15 mouse cellular contexts compared by ENCODE assay signal in the genomic region with DNA sequence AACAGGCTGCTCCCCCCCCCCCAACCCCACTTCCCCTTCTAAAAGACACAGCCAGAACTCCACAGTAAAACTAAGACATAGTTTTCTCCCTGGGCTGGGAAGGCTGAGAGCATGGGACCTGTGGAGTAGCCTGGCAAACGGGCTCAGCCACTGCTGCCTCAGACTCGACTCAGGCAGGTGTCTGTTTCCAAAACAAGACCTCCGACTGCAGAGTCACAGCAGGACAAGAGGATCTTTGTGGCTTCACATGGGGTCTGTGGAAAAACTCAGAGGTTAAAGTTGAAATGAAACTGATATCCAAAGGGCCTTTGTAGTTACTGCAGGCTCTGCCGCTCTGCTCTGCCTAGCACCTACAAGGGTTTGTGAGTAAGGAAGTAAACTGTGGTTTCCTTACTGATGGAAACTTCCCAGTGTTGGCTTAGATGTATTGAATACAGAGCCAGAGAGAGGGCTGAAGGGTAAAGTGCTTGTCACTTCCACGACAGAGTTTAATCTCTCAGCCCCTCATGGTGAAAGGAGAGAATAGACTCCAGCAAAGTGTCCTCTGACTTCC. TPM values are rescaled to one million over a fixed set of nuclear protein-coding genes. Genes with fewer than 3 reads are reported as not detected.
DNase-seq lines count a peak whose midpoint lies in the region; ATAC-seq lines count a peak whose summit lies in the region.
"Had no signal": no experiment of that assay in that cellular context is flagged by ENCODE, and none has a peak within 500 bp of the region (broad histone marks: within the 10 kb centered on the region; RNA-seq: fewer than 3 reads in every experiment).

No protein-coding gene starts in this region.

- H3K27ac ChIP-seq in limb, embryonic 12.5 days, result peak overlapping the region; percentile 0; the same call in 1 of the 2 replicates
- H3K27ac ChIP-seq in limb, embryonic 10.5 days, result no peak overlapping the region
- no peak overlapping the region for H3K27ac ChIP-seq in kidney, embryonic 14.5 days (ENCODE audit: low read depth, low read length)
- H3K27ac ChIP-seq: forebrain, embryonic 12.5 days; heart, embryonic 15.5 days; intestine, embryonic 15.5 days; layer of hippocampus, adult 2 months had no signal

- ATAC-seq in limb, embryonic 12.5 days (ENCODE audit: insufficient number of reproducible peaks, insufficient read depth, low FRiP score, low TSS enrichment, low read depth), result no peak
- peak; percentile 45 for ATAC-seq in inflammation-experienced regulatory T-cells, adult 6 months
- no peak for ATAC-seq in kidney, embryonic 14.5 days (ENCODE audit: low FRiP score, low TSS enrichment)
- ATAC-seq: intestine, embryonic 15.5 days; lung, postnatal 0 days had no signal

- 29% methylated on average over 5 of the region's 5 CpGs for WGBS in limb, embryonic 12.5 days
- 48% methylated on average over 5 of the region's 5 CpGs for WGBS in limb, embryonic 10.5 days
- WGBS in kidney, embryonic 14.5 days, result 26% methylated on average over 5 of the region's 5 CpGs

- H3K27me3 ChIP-seq in limb, embryonic 12.5 days, result no peaks in the 10 kb centered on the region
- no peaks in the 10 kb centered on the region for H3K27me3 ChIP-seq in limb, embryonic 10.5 days (ENCODE audit: low read depth, poor library complexity, severe bottlenecking)
- H3K27me3 ChIP-seq in kidney, embryonic 14.5 days (ENCODE audit: control insufficient read depth, insufficient read depth, low read length), result no peaks in the 10 kb centered on the region
- H3K27me3 ChIP-seq: forebrain, embryonic 12.5 days; heart, embryonic 15.5 days; intestine, embryonic 15.5 days had no signal

- DNase-seq in limb, embryonic 10.5 days (ENCODE audit: low spot score), result no peak
- DNase-seq in T-cell, adult 2 months (ENCODE audit: low spot score), result peak; percentile 36
- DNase-seq in thymus, postnatal 14 days, result peak; percentile 55
- DNase-seq in layer of hippocampus, adult 11-12 months (ENCODE audit: low spot score), result no peak
- DNase-seq in urinary bladder, postnatal 14 days (ENCODE audit: low spot score), result no peak
- DNase-seq: cerebellum, postnatal 14 days; gastrocnemius, postnatal 10 days had no signal

- H3K4me1 ChIP-seq in limb, embryonic 12.5 days (replicated peaks), result peaks cover 8% of the 10 kb centered on the region; the same call in 1 of the 2 replicates
- peaks cover 4% of the 10 kb centered on the region; the same call in 1 of the 2 replicates for H3K4me1 ChIP-seq in limb, embryonic 10.5 days
- H3K4me1 ChIP-seq in kidney, embryonic 14.5 days (ENCODE audit: control insufficient read depth, insufficient read depth, low read length), result no peaks in the 10 kb centered on the region
- H3K4me1 ChIP-seq: forebrain, embryonic 12.5 days; heart, embryonic 15.5 days; intestine, embryonic 15.5 days had no signal

- no peak overlapping the region for H3K9ac ChIP-seq in limb, embryonic 12.5 days (replicated peaks)
- no peak overlapping the region for H3K9ac ChIP-seq in kidney, embryonic 14.5 days (ENCODE audit: low read depth, low read length)
- H3K9ac ChIP-seq: forebrain, embryonic 12.5 days; heart, embryonic 15.5 days; intestine, embryonic 15.5 days had no signal

- H3K4me3 ChIP-seq in limb, embryonic 12.5 days (replicated peaks), result no peak overlapping the region
- H3K4me3 ChIP-seq in limb, embryonic 10.5 days, result no peak overlapping the region
- H3K4me3 ChIP-seq in kidney, embryonic 14.5 days (ENCODE audit: low read length), result no peak overlapping the region
- H3K4me3 ChIP-seq: forebrain, embryonic 12.5 days; heart, embryonic 15.5 days; intestine, embryonic 15.5 days; layer of hippocampus, adult 2 months had no signal

- H3K9me3 ChIP-seq in limb, embryonic 12.5 days, result peaks cover 4% of the 10 kb centered on the region; the same call in 1 of the 2 replicates
- no peaks in the 10 kb centered on the region for H3K9me3 ChIP-seq in limb, embryonic 10.5 days (replicated peaks)
- H3K9me3 ChIP-seq in kidney, embryonic 14.5 days (ENCODE audit: control insufficient read depth, low read length), result no peaks in the 10 kb centered on the region
- H3K9me3 ChIP-seq: forebrain, embryonic 12.5 days; heart, embryonic 15.5 days; intestine, embryonic 15.5 days had no signal

- no peak overlapping the region for H3K4me2 ChIP-seq in limb, embryonic 12.5 days
- no peak overlapping the region for H3K4me2 ChIP-seq in kidney, embryonic 14.5 days (replicated peaks; ENCODE audit: low read depth, low read length)
- H3K4me2 ChIP-seq: forebrain, embryonic 12.5 days; heart, embryonic 15.5 days; intestine, embryonic 15.5 days had no signal

- no peaks in the 10 kb centered on the region for H3K36me3 ChIP-seq in limb, embryonic 12.5 days
- no peaks in the 10 kb centered on the region for H3K36me3 ChIP-seq in limb, embryonic 10.5 days
- no peaks in the 10 kb centered on the region for H3K36me3 ChIP-seq in kidney, embryonic 14.5 days (ENCODE audit: control insufficient read depth, insufficient read depth, low read length)
- H3K36me3 ChIP-seq: forebrain, embryonic 12.5 days; heart, embryonic 15.5 days; intestine, embryonic 15.5 days had no signal

RNA-seq across cellular contexts. Expression of a gene that starts 25.0 kb away (rescaled TPM):
- 44.2 and 50.1 TPM in 2 replicates for polyA plus RNA-seq in limb, embryonic 12.5 days (2016; fragmentation: Nextera tagmentation; extraction: Ambion mirVana)
- polyA plus RNA-seq in limb, embryonic 10.5 days (2016; fragmentation: Nextera tagmentation; extraction: Ambion mirVana), result 8.6 and 13.0 TPM in 2 replicates
- polyA plus RNA-seq in inflammation-experienced regulatory T-cells, adult 6 months (2017; shearing (Covaris generic)), result 10 to 100 TPM; 19.5 to 98.6 (median 25.8) TPM
- 40.9 and 52.1 TPM in 2 replicates for polyA plus RNA-seq in kidney, embryonic 14.5 days (2014; fragmentation: Nextera tagmentation; extraction: Ambion mirVana)

Comparison
In these comparisons a context has a peak if more than half of its experiments do, and no peak if none do; other contexts are left out.
1. DNase-seq: peak in T-cell, adult 2 months (single experiment) and thymus, postnatal 14 days (single experiment); none in limb, embryonic 10.5 days (single experiment), layer of hippocampus, adult 11-12 months (single experiment) and urinary bladder, postnatal 14 days (single experiment).